Mouse (Mus musculus) ES-Bruce4 (cell line): ENCODE data around the gene Clpb.

Experiments used
- CTCF ChIP-seq: IDR thresholded peaks from one replicate; pipeline ENCODE4 v1.8.1; 2011; ENCODE audit warnings: low read depth, low read length
- POLR2A ChIP-seq: IDR thresholded peaks from one replicate; pipeline ENCODE4 v1.8.1; 2011; ENCODE audit warnings: low read length; ENCODE audit not compliant: insufficient read depth

- TF ChIP-seq POLR2A, result peak; percentile 30
- no peak for TF ChIP-seq CTCF
Measured at GRCm38 (mm10) chr7:101837606-101838471, 174.4 kb downstream of the Clpb start, which contains the start of gene Inppl1.
